Mouse (Mus musculus) ovary, postnatal 14 days (tissue): ENCODE data around the gene Cryba1.
"Not testable (repeated sequence)": the region's sequence is repeated elsewhere in the genome, so short reads cannot be mapped to it uniquely, and the experiment has no call there.

Experiments
- DNase-seq: peaks from one replicate; pipeline ENCODE4 v3.0.0; 2022; ENCODE audit warnings: low spot score

Cryba1 gene

GRCm38 (mm10) chr11:77725183-77725582 lies at the start of gene Cryba1:
Gene Cryba1, minus strand, starts transcription at chr11:77725283.
- no peak for DNase-seq

DNA sequence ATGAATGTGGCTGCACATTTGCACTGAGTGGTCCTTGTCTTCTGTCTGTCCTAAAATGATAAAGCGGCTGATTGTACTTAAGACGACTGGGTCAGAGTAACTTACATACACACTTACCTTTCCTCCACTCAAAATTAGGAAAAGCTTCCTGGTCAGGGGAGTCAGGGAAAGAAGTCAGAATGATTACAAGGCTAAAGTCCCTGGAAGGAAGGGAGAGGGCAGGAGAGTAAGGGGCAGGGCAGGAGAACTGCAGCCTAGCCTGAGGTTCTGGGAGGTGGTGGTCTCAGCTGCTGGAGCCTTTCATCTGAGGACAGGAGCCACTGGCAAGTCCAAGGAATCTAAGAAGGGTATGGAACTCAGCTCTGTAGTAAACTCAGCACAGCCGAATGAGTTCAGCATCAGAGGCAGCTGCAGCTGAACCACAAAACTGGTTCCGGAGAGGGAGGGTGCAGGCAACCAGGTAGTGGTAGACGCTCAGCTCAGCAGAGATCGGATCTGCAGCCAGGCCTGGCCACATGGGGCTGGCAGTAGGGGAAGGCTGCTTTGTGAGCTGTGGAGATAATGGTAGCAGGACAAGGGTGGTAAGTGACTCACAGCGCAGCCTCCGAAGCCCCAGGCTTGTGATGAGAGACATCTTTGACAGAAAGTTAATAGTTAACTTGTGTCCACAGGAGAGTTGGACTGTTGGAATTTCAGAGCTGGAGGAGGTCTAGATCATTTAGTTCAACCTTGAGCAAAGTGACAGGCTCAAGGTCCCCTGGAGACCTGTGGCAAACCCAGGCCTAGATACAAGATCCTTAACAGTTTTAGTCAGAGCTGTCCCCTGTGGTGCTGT lies 47.0 kb upstream of the Cryba1 start:
- no peak for DNase-seq

GRCm38 (mm10) chr11:77770346-77770745 lies 45.3 kb upstream of the Cryba1 start:
- DNase-seq, result no peak

- DNase-seq, result no peak
These were observed 44.4 kb upstream of the Cryba1 start for GRCm38 (mm10) chr11:77769496-77769895.

DNA sequence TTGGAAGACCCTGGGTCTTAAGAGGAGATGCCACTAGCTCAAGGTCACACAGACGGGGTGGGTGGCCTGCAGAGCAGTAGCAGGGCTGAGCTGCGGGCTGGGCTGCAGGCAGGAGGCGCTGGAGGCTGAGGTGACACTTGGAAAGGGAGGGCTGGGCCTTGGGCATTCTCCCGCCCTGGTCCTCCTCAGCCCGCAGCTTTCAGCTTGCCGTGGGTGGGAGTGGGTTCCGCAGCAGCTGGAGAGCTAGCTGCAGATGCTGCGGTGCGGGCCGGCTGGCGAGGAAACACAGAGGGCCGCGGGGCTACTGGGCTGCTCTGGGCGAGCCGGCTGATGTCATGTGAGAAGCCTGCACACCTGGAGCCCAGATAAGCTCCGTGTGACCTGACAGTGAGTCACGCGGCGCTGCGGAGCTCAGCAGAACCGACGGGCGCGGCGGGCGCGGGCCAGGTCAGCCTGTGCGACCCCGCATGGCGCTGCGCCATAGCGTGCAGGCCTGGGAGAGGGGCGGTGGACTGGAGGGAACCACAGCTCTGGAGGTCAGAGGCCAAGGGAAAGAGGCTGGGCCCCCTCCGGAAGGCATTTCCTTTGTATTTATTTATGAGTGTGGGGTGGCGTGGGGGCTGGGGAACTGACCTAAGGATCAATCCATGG lies 41.4 kb upstream of the Cryba1 start:
- DNase-seq, result no peak

DNA sequence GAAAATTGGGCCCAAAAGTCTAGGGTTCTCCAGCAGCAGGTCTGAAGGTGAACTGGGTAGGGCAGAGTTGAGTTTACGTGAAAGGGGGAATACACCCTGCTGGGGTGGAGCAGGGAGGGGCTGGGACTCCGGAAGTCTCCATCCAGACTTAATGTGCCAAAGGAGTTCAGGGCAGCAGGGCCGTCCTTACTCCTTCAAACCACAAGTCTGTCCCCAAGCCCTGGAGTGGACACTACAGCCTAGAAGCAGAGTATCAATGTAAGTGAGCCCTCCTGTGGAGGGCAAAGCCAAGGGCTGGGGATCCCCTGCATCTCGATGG lies 40.3 kb upstream of the Cryba1 start:
- DNase-seq, result no peak

DNA sequence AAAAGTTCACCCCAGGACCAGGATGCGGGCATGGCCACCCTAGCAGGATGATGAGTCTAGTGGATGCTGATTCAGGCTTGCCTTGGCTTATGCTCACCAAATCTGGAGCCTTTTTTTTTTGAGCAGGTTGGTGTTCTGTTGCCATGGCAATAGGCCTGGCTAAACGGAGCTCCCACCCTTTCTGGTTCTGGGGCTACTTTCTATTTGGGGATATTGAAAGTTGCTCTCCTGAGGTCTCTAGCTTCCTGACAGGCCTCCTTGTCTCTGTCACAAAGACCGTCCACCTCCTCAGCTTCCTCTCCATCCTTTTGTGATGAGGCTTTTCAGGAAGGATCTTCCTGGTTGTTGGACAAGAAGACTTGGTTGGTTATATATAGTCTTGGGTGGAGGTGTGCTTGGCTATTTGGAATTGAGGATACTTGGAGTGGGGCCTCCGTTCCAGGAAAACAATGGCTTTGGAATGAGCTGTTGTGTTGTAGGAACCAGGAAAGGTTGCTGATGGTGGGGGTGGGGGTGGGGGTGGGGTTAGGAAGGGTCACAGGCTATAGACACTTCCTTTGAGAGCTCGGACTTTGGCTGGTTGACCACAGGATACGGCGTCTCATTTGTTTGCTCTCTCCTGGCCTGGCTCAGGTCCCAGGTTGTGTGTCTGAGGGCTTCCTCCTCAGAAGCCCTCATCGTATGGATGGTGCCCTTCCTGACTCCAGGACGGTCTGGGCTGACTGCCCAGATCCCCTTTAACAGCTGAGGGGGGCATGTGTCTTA lies 39.8 kb upstream of the Cryba1 start:
- no peak for DNase-seq

- no peak for DNase-seq
These were observed 38.7 kb upstream of the Cryba1 start for GRCm38 (mm10) chr11:77763673-77764340.

DNA sequence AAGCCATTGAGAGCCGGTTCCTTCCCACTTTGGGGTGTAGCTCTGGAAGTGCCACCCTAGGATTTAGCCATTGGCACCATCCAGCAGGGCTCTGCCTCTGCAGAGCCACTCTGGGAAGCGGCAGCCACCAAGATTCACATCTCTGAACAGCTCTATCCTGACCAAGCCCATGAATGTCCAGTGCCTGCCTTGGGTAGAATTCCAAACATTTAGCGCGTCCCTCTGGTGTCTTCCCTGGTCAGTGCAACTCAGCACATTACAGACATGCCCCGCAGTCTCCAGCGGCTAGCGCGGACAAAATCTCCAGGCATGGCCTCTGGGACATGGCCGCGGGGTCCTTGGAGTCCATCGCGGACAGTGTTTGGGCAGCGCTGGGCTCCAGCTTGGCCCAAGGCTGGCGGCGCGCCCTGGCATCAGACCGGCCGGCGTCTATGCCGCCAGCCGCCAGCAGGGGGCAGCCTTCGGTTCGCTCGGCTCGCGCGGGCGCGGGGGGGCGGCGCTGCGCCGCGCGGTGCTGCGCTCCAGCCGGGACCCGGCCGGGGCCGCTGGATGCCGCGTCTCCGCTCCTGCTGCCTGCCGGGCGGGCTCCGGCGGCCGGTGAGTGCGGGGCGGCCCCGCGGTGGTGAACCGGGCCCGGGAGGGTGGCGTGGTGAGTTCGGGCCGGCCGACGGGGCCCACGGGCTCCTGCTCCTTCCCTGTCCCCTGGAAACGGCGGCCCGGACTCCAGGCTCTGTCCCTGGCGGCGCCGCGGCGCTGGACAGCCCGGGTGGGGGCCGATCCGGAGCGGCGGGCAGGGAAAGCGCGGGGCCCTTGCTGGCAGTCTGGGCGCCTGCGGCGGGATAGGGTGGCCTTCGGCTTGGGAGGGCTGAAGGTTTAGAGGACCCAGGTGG lies 37.9 kb upstream of the Cryba1 start, which contains the start of gene Myo18a:
Gene Myo18a, plus strand, starts transcription at position 464 of the 890 bp plus-strand sequence.
- peak; percentile 86 for DNase-seq

GRCm38 (mm10) chr11:77760031-77760430 lies 34.9 kb upstream of the Cryba1 start:
- no peak for DNase-seq

DNA sequence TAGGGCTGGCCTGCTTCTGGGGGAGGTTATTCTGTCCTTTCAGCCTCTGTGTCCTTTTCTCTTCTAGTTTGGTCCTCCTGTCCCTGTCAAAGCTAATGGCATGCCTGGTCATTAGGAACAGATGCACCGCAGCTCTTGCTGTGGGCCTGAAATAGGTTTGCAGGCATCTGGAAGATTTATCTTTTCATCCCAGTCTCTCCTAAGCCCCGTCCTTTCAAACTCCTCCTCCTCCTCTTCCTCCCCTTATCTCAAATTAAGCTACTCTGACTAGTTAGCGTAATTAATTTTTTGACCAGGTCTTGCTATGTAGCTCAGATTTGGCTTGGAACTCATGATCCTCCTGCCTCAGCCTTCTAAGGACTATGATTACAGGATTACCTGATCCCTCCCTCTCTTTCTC lies 28.4 kb upstream of the Cryba1 start:
- no peak for DNase-seq

DNA sequence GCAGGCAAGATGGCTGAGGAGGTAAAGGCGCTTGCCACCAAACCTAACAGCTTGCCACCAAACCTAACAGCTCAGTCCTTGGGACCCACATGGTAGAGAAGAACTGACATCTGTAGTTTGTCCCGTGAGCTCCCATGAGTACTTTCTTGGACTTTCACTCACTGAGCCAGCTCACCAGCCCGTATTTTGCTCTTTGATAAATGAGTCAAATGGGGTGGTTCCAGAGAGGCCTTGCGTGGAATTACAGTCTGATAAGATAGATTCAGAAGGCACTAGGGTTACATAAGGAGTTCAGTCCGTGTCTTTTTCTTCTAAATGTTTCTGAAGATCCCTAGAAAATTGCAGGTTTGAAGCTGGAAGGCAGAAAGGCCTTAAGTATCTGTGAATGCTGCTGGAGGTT lies 27.4 kb upstream of the Cryba1 start:
- DNase-seq, result no peak

- no peak for DNase-seq
These were observed 23.9 kb upstream of the Cryba1 start for GRCm38 (mm10) chr11:77748996-77749395.

DNA sequence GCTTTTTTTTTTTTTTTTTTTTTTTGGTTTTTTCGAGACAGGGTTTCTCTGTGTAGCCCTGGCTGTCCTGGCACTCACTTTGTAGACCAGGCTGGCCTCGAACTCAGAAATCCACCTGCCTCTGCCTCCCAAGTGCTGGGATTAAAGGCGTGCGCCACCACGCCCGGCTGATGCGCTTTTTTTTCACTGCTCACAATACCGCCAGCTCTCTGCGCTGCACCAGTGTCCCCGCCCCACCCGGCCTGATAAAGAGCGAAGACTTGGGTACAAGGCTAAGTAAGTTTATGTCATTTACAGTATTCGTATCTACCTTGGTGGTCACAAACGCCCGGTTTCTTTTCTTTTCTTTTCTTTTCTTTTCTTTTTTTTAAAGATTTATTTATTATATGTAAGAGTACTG lies 22.0 kb upstream of the Cryba1 start:
- not testable (repeated sequence) for DNase-seq

GRCm38 (mm10) chr11:77746652-77747051 lies 21.6 kb upstream of the Cryba1 start:
- DNase-seq, result no peak

- DNase-seq, result no peak
These were observed 18.9 kb upstream of the Cryba1 start for GRCm38 (mm10) chr11:77743966-77744365.

DNA sequence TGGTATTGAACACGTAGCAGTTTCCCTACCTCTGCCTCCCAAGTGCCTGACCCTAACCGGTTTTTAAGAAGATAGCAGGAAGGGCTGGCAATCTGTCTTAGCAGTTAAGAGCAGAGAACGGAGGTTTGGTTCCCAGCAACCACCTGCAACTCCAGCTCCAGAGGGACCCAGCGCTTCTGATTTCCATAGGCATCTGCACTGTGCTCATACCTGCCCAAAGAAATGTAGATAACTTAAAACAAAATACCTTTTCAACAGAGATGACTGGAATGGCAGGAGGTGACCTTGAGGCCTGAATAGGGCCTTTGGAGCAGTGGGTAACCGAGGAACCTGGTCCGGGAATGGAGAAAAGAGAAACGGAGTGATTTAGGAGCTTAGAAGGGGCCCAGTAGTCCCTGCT lies 13.5 kb upstream of the Cryba1 start:
- no peak for DNase-seq

- peak; percentile 80 for DNase-seq
These were observed 12.2 kb upstream of the Cryba1 start for GRCm38 (mm10) chr11:77737289-77737688.

- DNase-seq, result no peak
These were observed 3.5 kb upstream of the Cryba1 start for GRCm38 (mm10) chr11:77728587-77728986.

DNA sequence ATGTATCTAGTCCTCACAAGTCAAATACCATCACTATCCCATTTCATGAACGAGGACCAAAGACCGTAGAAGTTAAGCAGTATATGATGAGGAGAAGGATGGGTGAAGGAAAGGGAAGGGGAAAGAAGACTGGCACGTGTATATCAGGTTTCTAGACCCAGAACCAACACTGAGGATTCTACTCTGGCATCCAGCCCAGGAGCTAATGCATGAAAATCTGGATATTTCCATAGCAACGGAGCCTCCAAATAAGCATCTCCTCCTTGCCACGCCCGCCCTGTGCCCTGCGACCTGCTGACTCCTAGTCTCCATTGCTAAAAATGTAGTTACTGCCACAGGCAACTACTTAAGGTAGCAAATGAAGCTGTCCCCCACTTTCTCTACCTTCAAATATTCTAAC lies 317 bp downstream of the Cryba1 start:
- no peak for DNase-seq

- no peak for DNase-seq
These were observed 3.7 kb downstream of the Cryba1 start for GRCm38 (mm10) chr11:77721389-77721788.
